Mouse (Mus musculus): ENCODE measurements around the gene Wnt11. TPM values are rescaled to one million over a fixed set of nuclear protein-coding genes. Genes with fewer than 3 reads are reported as not detected.

Gene Wnt11
- polyA plus RNA-seq, 1 experiment from 2014 or later = 14.7 TPM

- H3K36me3 ChIP-seq (ENCODE audit: control insufficient read depth, insufficient read depth, low read length) = no peaks in the 10 kb centered on the region
- H3K27ac ChIP-seq (replicated peaks in 1 of 2; ENCODE audit: control insufficient read depth in 1 of 2, insufficient read depth in 1 of 2, low read depth in 2 of 2, low read length in 2 of 2) = no peak overlapping the region
- no peak overlapping the region for H3K9ac ChIP-seq (ENCODE audit: low read length)
- H3K4me3 ChIP-seq (ENCODE audit: control insufficient read depth in 1 of 2, insufficient read depth in 1 of 2, low read depth in 1 of 2, low read length in 2 of 2) = no peak overlapping the region
- no peak overlapping the region for H3K4me2 ChIP-seq (ENCODE audit: low read length)
- peaks cover 2% of the 10 kb centered on the region in 2 experiments; a peak in 1 of 4 replicates for H3K4me1 ChIP-seq (ENCODE audit: control insufficient read depth in 2 of 2, insufficient read depth in 2 of 2, low read length in 2 of 2)
- ATAC-seq (ENCODE audit: insufficient number of reproducible peaks, insufficient read depth, low FRiP score, low read depth) = no peak
- 84% methylated on average over 3 of the region's 3 CpGs for WGBS
- H3K27me3 ChIP-seq (ENCODE audit: control insufficient read depth, insufficient read depth, low read length) = no peaks in the 10 kb centered on the region
- H3K9me3 ChIP-seq (ENCODE audit: control insufficient read depth, low read length) = no peaks in the 10 kb centered on the region
Measured at GRCm38 (mm10) chr7:98806961-98807360, 28.0 kb upstream of the Wnt11 start.

- Histone ChIP-seq H3K36me3 (ENCODE audit: control insufficient read depth, insufficient read depth, low read length) (no peaks in the 10 kb centered on the region), H3K27ac (replicated peaks in 1 of 2; ENCODE audit: control insufficient read depth in 1 of 2, insufficient read depth in 1 of 2, low read depth in 2 of 2, low read length in 2 of 2) (no peak overlapping the region), H3K4me1 (ENCODE audit: control insufficient read depth in 2 of 2, insufficient read depth in 2 of 2, low read length in 2 of 2) (peaks cover 4 to 12% of the 10 kb centered on the region in 2 experiments; a peak in 2 of 4 replicates), H3K27me3 (ENCODE audit: control insufficient read depth, insufficient read depth, low read length) (no peaks in the 10 kb centered on the region), H3K4me3 (ENCODE audit: control insufficient read depth in 1 of 2, insufficient read depth in 1 of 2, low read depth in 1 of 2, low read length in 2 of 2) (no peak overlapping the region), H3K9me3 (ENCODE audit: control insufficient read depth, low read length) (no peaks in the 10 kb centered on the region), H3K9ac (ENCODE audit: low read length) (no peak overlapping the region), H3K4me2 (ENCODE audit: low read length) (no peak overlapping the region)
- ATAC-seq (ENCODE audit: insufficient number of reproducible peaks, insufficient read depth, low FRiP score, low read depth) = no peak
- 82% methylated on average over 6 of the region's 6 CpGs for WGBS
Measured at GRCm38 (mm10) chr7:98809372-98809771, 25.5 kb upstream of the Wnt11 start.

GRCm38 (mm10) chr7:98810619-98811018, 24.3 kb upstream of the Wnt11 start:
- no peak overlapping the region for H3K4me3 ChIP-seq (ENCODE audit: control insufficient read depth in 1 of 2, insufficient read depth in 1 of 2, low read depth in 1 of 2, low read length in 2 of 2)
- no peak overlapping the region for H3K9ac ChIP-seq (ENCODE audit: low read length)
- H3K36me3 ChIP-seq (ENCODE audit: control insufficient read depth, insufficient read depth, low read length) = no peaks in the 10 kb centered on the region
- WGBS = 92% methylated on average over 2 of the region's 2 CpGs
- no peak overlapping the region for H3K4me2 ChIP-seq (ENCODE audit: low read length)
- no peaks in the 10 kb centered on the region for H3K9me3 ChIP-seq (ENCODE audit: control insufficient read depth, low read length)
- peaks cover 4 to 16% of the 10 kb centered on the region in 2 experiments; a peak in 2 of 4 replicates for H3K4me1 ChIP-seq (ENCODE audit: control insufficient read depth in 2 of 2, insufficient read depth in 2 of 2, low read length in 2 of 2)
- ATAC-seq (ENCODE audit: insufficient number of reproducible peaks, insufficient read depth, low FRiP score, low read depth) = no peak
- no peak overlapping the region for H3K27ac ChIP-seq (replicated peaks in 1 of 2; ENCODE audit: control insufficient read depth in 1 of 2, insufficient read depth in 1 of 2, low read depth in 2 of 2, low read length in 2 of 2)
- no peaks in the 10 kb centered on the region for H3K27me3 ChIP-seq (ENCODE audit: control insufficient read depth, insufficient read depth, low read length)

GRCm38 (mm10) chr7:98820501-98820900, 14.4 kb upstream of the Wnt11 start:
- WGBS = 83% methylated on average over 1 of the region's 1 CpGs
- no peaks in the 10 kb centered on the region; the same call in 1 of the 2 replicates for H3K27me3 ChIP-seq (ENCODE audit: control insufficient read depth, insufficient read depth, low read length)
- H3K4me3 ChIP-seq (ENCODE audit: control insufficient read depth in 1 of 2, insufficient read depth in 1 of 2, low read depth in 1 of 2, low read length in 2 of 2) = no peak overlapping the region
- no peaks in the 10 kb centered on the region for H3K9me3 ChIP-seq (ENCODE audit: control insufficient read depth, low read length)
- ATAC-seq (ENCODE audit: insufficient number of reproducible peaks, insufficient read depth, low FRiP score, low read depth) = no peak
- no peak overlapping the region for H3K27ac ChIP-seq (replicated peaks in 1 of 2; ENCODE audit: control insufficient read depth in 1 of 2, insufficient read depth in 1 of 2, low read depth in 2 of 2, low read length in 2 of 2)
- H3K4me2 ChIP-seq (ENCODE audit: low read length) = no peak overlapping the region
- no peak overlapping the region for H3K9ac ChIP-seq (ENCODE audit: low read length)
- H3K36me3 ChIP-seq (ENCODE audit: control insufficient read depth, insufficient read depth, low read length) = no peaks in the 10 kb centered on the region
- peaks cover 28 to 43% of the 10 kb centered on the region in 2 experiments for H3K4me1 ChIP-seq (ENCODE audit: control insufficient read depth in 2 of 2, insufficient read depth in 2 of 2, low read length in 2 of 2)

GRCm38 (mm10) chr7:98822881-98823280, 12.0 kb upstream of the Wnt11 start:
- H3K4me2 ChIP-seq (ENCODE audit: low read length) = no peak overlapping the region
- 70% methylated on average over 6 of the region's 6 CpGs for WGBS
- ATAC-seq (ENCODE audit: insufficient number of reproducible peaks, insufficient read depth, low FRiP score, low read depth) = no peak
- H3K4me3 ChIP-seq (ENCODE audit: control insufficient read depth in 1 of 2, insufficient read depth in 1 of 2, low read depth in 1 of 2, low read length in 2 of 2) = no peak overlapping the region
- H3K9me3 ChIP-seq (ENCODE audit: control insufficient read depth, low read length) = no peaks in the 10 kb centered on the region
- H3K27ac ChIP-seq (replicated peaks in 1 of 2; ENCODE audit: control insufficient read depth in 1 of 2, insufficient read depth in 1 of 2, low read depth in 2 of 2, low read length in 2 of 2) = no peak overlapping the region
- peaks cover 17 to 28% of the 10 kb centered on the region in 2 experiments for H3K4me1 ChIP-seq (ENCODE audit: control insufficient read depth in 2 of 2, insufficient read depth in 2 of 2, low read length in 2 of 2)
- H3K9ac ChIP-seq (ENCODE audit: low read length) = no peak overlapping the region
- no peaks in the 10 kb centered on the region; the same call in 1 of the 2 replicates for H3K27me3 ChIP-seq (ENCODE audit: control insufficient read depth, insufficient read depth, low read length)
- H3K36me3 ChIP-seq (ENCODE audit: control insufficient read depth, insufficient read depth, low read length) = no peaks in the 10 kb centered on the region

- no peaks in the 10 kb centered on the region; the same call in none of the 2 replicates for H3K27me3 ChIP-seq (ENCODE audit: control insufficient read depth, insufficient read depth, low read length)
- no peak for ATAC-seq (ENCODE audit: insufficient number of reproducible peaks, insufficient read depth, low FRiP score, low read depth)
- no peaks in the 10 kb centered on the region for H3K36me3 ChIP-seq (ENCODE audit: control insufficient read depth, insufficient read depth, low read length)
- no peak overlapping the region for H3K27ac ChIP-seq (replicated peaks in 1 of 2; ENCODE audit: control insufficient read depth in 1 of 2, insufficient read depth in 1 of 2, low read depth in 2 of 2, low read length in 2 of 2)
- H3K4me1 ChIP-seq (ENCODE audit: control insufficient read depth in 2 of 2, insufficient read depth in 2 of 2, low read length in 2 of 2) = peaks cover 14 to 16% of the 10 kb centered on the region in 2 experiments
- WGBS = 49% methylated on average over 15 of the region's 15 CpGs
- H3K4me3 ChIP-seq (ENCODE audit: control insufficient read depth in 1 of 2, insufficient read depth in 1 of 2, low read depth in 1 of 2, low read length in 2 of 2) = no peak overlapping the region
- H3K9ac ChIP-seq (ENCODE audit: low read length) = no peak overlapping the region
- no peaks in the 10 kb centered on the region for H3K9me3 ChIP-seq (ENCODE audit: control insufficient read depth, low read length)
- H3K4me2 ChIP-seq (ENCODE audit: low read length) = no peak overlapping the region
Measured at GRCm38 (mm10) chr7:98823896-98824822, 10.8 kb upstream of the Wnt11 start.

GRCm38 (mm10) chr7:98828052-98828451, 6.9 kb upstream of the Wnt11 start:
- H3K9ac ChIP-seq (ENCODE audit: low read length) = no peak overlapping the region
- peaks cover 21% of the 10 kb centered on the region for H3K27me3 ChIP-seq (ENCODE audit: control insufficient read depth, insufficient read depth, low read length)
- 50% methylated on average over 3 of the region's 3 CpGs for WGBS
- peaks cover 6 to 14% of the 10 kb centered on the region in 2 experiments; a peak in 2 of 4 replicates for H3K4me1 ChIP-seq (ENCODE audit: control insufficient read depth in 2 of 2, insufficient read depth in 2 of 2, low read length in 2 of 2)
- no peak for ATAC-seq (ENCODE audit: insufficient number of reproducible peaks, insufficient read depth, low FRiP score, low read depth)
- no peak overlapping the region for H3K27ac ChIP-seq (replicated peaks in 1 of 2; ENCODE audit: control insufficient read depth in 1 of 2, insufficient read depth in 1 of 2, low read depth in 2 of 2, low read length in 2 of 2)
- H3K9me3 ChIP-seq (ENCODE audit: control insufficient read depth, low read length) = no peaks in the 10 kb centered on the region
- H3K4me2 ChIP-seq (ENCODE audit: low read length) = no peak overlapping the region
- no peaks in the 10 kb centered on the region for H3K36me3 ChIP-seq (ENCODE audit: control insufficient read depth, insufficient read depth, low read length)
- no peak overlapping the region for H3K4me3 ChIP-seq (ENCODE audit: control insufficient read depth in 1 of 2, insufficient read depth in 1 of 2, low read depth in 1 of 2, low read length in 2 of 2)
